9 mouse cellular contexts compared by ENCODE assay signal in genomic region chr15:99787625-99788120, GRCm38 (mm10). TPM values are rescaled to one million over a fixed set of nuclear protein-coding genes. Genes with fewer than 3 reads are reported as not detected.
DNase-seq lines count a peak whose midpoint lies in the region; ATAC-seq and TF ChIP-seq lines count a peak whose summit lies in the region.
"Had no signal": no experiment of that assay in that cellular context is flagged by ENCODE, and none has a peak within 500 bp of the region (broad histone marks: within the 10 kb centered on the region; RNA-seq: fewer than 3 reads in every experiment).

No protein-coding gene starts in this region.

- WGBS in kidney, adult 2 months, result 37% methylated on average over 9 of the region's 9 CpGs
- 42% methylated on average over 9 of the region's 9 CpGs for WGBS in forebrain, postnatal 0 days
- WGBS in lung, embryonic 15.5 days, result 61% methylated on average over 9 of the region's 9 CpGs
- WGBS in liver, embryonic 11.5 days, result 71% methylated on average over 9 of the region's 9 CpGs

- no peak overlapping the region for H3K9ac ChIP-seq in forebrain, postnatal 0 days
- no peak overlapping the region for H3K9ac ChIP-seq in lung, embryonic 15.5 days
- H3K9ac ChIP-seq in liver, embryonic 11.5 days (ENCODE audit: low read depth, low read length), result no peak overlapping the region

- TF ChIP-seq CTCF in kidney, adult 2 months (conservative IDR thresholded peaks at IDR 0.05; ENCODE audit: insufficient read depth, insufficient read length, low read depth, low read length), result no peak
- TF ChIP-seq CTCF in forebrain, postnatal 0 days (IDR thresholded peaks at IDR 0.05; ENCODE audit: low read depth), result no peak

- DNase-seq in kidney, adult 2 months, result peak; percentile 49
- DNase-seq in kidney, adult 11 months, result no peak
- peak; percentile 52 for DNase-seq in Muller cell, postnatal 12 days (ENCODE audit: inconsistent ontology term)
- peak; percentile 69 for DNase-seq in forebrain, postnatal 0 days
- no peak for DNase-seq in left cerebral cortex, postnatal 36 days (ENCODE audit: low spot score in 2 of 2)
- no peak for DNase-seq in gastrocnemius, postnatal 4 days (ENCODE audit: low spot score in 2 of 2)
- DNase-seq in liver, embryonic 11.5 days (ENCODE audit: low spot score), result no peak
- DNase-seq: embryo, embryonic 11 days had no signal

- no peak overlapping the region for H3K4me3 ChIP-seq in kidney, adult 2 months (ENCODE audit: insufficient read depth, low read depth, low read length)
- H3K4me3 ChIP-seq in forebrain, postnatal 0 days (ENCODE audit: low read depth, low read length), result no peak overlapping the region
- H3K4me3 ChIP-seq in lung, embryonic 15.5 days, result no peak overlapping the region
- no peak overlapping the region for H3K4me3 ChIP-seq in liver, embryonic 11.5 days (ENCODE audit: low read depth, low read length)

- H3K9me3 ChIP-seq in forebrain, postnatal 0 days (ENCODE audit: low read length), result no peaks in the 10 kb centered on the region
- no peaks in the 10 kb centered on the region for H3K9me3 ChIP-seq in lung, embryonic 15.5 days
- H3K9me3 ChIP-seq in liver, embryonic 11.5 days (ENCODE audit: control insufficient read depth, low read length), result no peaks in the 10 kb centered on the region

- intact Hi-C loops in left cerebral cortex, postnatal 36 days (cut with DNase I), result loop anchor here (10.0 kb wide), 1 partner anchor 117 kb away; no protein-coding TSS in a partner anchor

- peaks cover 1% of the 10 kb centered on the region; the same call in 1 of the 2 replicates for H3K36me3 ChIP-seq in kidney, adult 2 months (ENCODE audit: control insufficient read depth, insufficient read depth, low read length)
- 0 out of 2 replicates have a peak, but pooled peaks cover 2% of the 10 kb centered on the region for H3K36me3 ChIP-seq in forebrain, postnatal 0 days (ENCODE audit: insufficient read depth)
- H3K36me3 ChIP-seq in lung, embryonic 15.5 days, result peaks cover 30% of the 10 kb centered on the region
- peaks cover 16% of the 10 kb centered on the region for H3K36me3 ChIP-seq in liver, embryonic 11.5 days (ENCODE audit: control insufficient read depth, insufficient read depth, low read length)

- TF ChIP-seq POLR2A in kidney, adult 2 months (IDR thresholded peaks at IDR 0.05; ENCODE audit: low read depth, low read length), result no peak

- no peaks in the 10 kb centered on the region for H3K4me1 ChIP-seq in kidney, adult 2 months (ENCODE audit: control insufficient read depth, insufficient read depth, low read length)
- H3K4me1 ChIP-seq in forebrain, postnatal 0 days (ENCODE audit: insufficient read depth), result no peaks in the 10 kb centered on the region
- H3K4me1 ChIP-seq in lung, embryonic 15.5 days, result no peaks in the 10 kb centered on the region
- H3K4me1 ChIP-seq in liver, embryonic 11.5 days (replicated peaks; ENCODE audit: control insufficient read depth, insufficient read depth, low read length), result no peaks in the 10 kb centered on the region

- H3K27me3 ChIP-seq in kidney, adult 2 months (replicated peaks; ENCODE audit: control insufficient read depth, insufficient read depth, low read length), result no peaks in the 10 kb centered on the region
- no peaks in the 10 kb centered on the region for H3K27me3 ChIP-seq in forebrain, postnatal 0 days (ENCODE audit: insufficient read depth, low read length)
- H3K27me3 ChIP-seq in lung, embryonic 15.5 days, result no peaks in the 10 kb centered on the region
- H3K27me3 ChIP-seq in liver, embryonic 11.5 days (replicated peaks; ENCODE audit: control insufficient read depth, insufficient read depth, low read length), result no peaks in the 10 kb centered on the region

- peak overlapping the region; percentile 44 for H3K27ac ChIP-seq in kidney, adult 2 months (ENCODE audit: insufficient read depth, low read depth, low read length)
- peak overlapping the region; percentile 75 for H3K27ac ChIP-seq in forebrain, postnatal 0 days (ENCODE audit: low read depth, low read length)
- H3K27ac ChIP-seq in lung, embryonic 15.5 days, result 0 out of 2 replicates have a peak overlapping the region, but pooled peaks have one; percentile 16
- H3K27ac ChIP-seq in liver, embryonic 11.5 days (ENCODE audit: low read depth, low read length), result no peak overlapping the region

- 0 out of 2 replicates have a peak overlapping the region, but pooled peaks have one; percentile 8 for H3K4me2 ChIP-seq in forebrain, postnatal 0 days (ENCODE audit: low read depth)
- H3K4me2 ChIP-seq in lung, embryonic 15.5 days, result no peak overlapping the region
- H3K4me2 ChIP-seq in liver, embryonic 11.5 days, result no peak overlapping the region

- peak; percentile 92 for ATAC-seq in forebrain, postnatal 0 days
- ATAC-seq in lung, embryonic 15.5 days (ENCODE audit: borderline replicate concordance, extremely low read depth, low FRiP score, low TSS enrichment), result no peak
- ATAC-seq in liver, embryonic 11.5 days (replicated peaks; ENCODE audit: low FRiP score), result no peak

RNA-seq across cellular contexts. Expression of gene Cers5, which starts 15.0 kb away (rescaled TPM):
- 28.7 and 31.8 TPM in 2 replicates for polyA plus RNA-seq in kidney, adult 2 months (2012; rRNA removed)
- 95.7 and 99.2 TPM in 2 replicates for total RNA-seq in forebrain, postnatal 0 days (2014; rRNA removed)
- 69.5 and 76.8 TPM in 2 replicates for polyA plus RNA-seq in forebrain, postnatal 0 days (2015; fragmentation: Nextera tagmentation; extraction: Ambion mirVana)
- polyA plus RNA-seq in lung, embryonic 15.5 days (2015; fragmentation: Nextera tagmentation; extraction: Ambion mirVana), result 75.3 and 78.0 TPM in 2 replicates
- 10 to 100 TPM; 32.3 to 42.2 TPM for total RNA-seq in left cerebral cortex, postnatal 36 days (2021)
- 10 to 100 TPM; 24.3 to 27.5 TPM for total RNA-seq in gastrocnemius, postnatal 4 days (2021)
- 32.3 and 34.7 TPM in 2 replicates for polyA plus RNA-seq in liver, embryonic 11.5 days (2014; fragmentation: Nextera tagmentation; extraction: Ambion mirVana)

Comparison
In these comparisons a context has a peak if more than half of its experiments do, and no peak if none do; other contexts are left out.
1. DNase-seq: peak in kidney, adult 2 months (single experiment), Muller cell, postnatal 12 days (single experiment) and forebrain, postnatal 0 days (single experiment); none in kidney, adult 11 months (single experiment), left cerebral cortex, postnatal 36 days (0 of 2), gastrocnemius, postnatal 4 days (0 of 2) and liver, embryonic 11.5 days (single experiment).